Mouse (Mus musculus): ENCODE data around the gene Pdk4.

Gene Pdk4

DNA sequence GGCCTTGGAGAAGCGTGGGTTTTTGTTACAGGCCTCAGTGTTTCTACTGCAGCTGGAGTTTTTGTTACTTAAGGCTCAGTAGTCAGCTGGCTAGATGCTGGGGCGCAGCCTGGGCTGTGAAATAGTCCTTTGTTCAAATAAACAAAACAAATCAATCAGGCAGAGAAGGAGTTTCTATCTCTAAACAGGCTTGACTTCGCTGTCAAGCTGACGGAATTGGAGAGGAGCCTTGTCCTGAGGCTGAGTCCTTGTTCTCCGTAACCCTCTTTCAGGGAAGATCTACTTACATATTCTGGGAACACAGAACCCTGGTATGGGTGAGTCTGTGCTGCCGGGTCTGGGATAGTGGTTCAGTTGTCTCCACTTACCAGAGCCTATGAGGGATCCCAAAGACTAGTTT is 48.6 kb downstream of the Pdk4 start:
- intact Hi-C loops (cut with DNase I): no loop called here

DNA sequence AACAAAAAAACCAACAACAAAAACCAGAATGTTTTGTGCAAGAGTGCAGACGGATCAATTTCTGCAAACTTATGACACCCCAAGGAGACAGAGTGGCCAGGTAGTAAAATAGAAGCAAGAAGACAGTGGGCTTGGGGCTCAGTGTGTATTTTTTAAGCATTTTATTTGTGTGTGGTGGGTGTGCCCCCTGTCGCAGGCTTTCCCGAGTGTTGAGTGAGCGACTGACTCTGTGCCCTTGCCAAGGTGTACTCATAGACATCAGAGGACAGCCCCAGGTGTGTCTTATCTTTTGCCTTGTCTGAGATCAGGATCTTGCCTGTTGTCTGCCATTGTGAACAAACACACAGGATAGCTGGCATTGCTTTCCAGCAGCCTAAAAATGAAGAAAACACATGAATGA is 49.1 kb downstream of the Pdk4 start:
- intact Hi-C loops (cut with DNase I): no loop called here

DNA sequence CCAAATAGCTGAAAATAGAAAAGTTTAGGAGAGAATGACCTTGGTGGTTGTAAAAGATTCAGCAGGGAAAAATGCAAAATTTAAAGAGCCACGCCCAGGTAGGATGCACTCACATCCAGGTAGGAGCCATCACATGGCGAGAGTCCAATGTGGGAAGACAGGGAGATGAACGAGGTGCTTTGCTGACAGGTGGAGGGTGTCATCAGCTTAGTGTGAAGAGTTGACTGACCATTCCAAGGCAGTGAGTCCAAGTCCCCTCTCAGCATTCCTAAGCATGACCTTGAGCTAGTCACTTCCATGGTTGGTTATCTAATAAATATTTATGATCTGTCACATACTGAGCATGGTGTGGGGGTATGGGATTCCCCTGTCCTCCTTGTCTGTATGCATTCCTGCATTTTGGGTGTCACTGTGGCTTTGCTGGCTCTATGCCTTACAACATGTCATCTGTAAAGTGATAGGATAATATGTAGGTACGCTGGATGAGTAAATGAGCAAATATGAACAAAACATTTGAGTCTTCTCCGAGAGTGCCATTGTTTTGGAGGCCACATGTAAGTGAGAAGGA is 51.7 kb downstream of the Pdk4 start:
- intact Hi-C loops (cut with DNase I): no loop called here

DNA sequence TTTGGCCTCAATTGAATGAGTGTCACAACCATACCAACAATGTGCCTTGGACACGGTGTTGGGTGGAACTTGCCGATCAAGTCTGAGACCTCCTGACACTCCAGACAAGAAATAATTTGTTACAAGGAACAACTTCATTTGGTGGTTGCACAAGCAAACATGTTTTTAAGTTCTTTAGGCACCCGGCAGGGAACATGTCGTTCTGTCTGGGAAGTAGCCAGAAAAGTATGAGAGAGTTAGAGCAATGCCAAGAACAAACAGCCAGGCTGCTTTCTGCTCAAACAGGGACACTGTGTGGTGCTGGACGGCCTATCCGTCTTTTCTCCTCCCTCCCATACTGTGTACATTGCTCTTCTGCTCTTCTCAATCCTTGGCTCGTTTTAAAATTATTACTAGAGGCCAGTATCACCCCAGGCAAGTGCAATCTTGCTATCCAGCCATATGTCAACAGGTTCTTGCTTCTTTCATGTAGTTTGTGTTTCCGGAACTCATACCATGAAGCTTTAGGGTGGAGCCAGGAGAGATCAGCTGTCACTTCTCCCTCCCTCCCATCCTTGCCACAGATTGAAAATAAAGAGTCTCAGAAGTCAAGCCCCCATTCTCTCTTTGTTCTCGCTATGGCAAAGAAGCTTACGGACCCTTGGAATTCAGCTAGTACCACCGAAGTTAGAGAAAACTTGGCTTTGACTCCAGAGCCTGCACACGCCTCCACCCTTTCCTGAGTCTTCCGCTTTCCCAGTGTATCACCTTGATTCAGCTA is 52.8 kb downstream of the Pdk4 start:
- intact Hi-C loops (cut with DNase I): no loop called here

DNA sequence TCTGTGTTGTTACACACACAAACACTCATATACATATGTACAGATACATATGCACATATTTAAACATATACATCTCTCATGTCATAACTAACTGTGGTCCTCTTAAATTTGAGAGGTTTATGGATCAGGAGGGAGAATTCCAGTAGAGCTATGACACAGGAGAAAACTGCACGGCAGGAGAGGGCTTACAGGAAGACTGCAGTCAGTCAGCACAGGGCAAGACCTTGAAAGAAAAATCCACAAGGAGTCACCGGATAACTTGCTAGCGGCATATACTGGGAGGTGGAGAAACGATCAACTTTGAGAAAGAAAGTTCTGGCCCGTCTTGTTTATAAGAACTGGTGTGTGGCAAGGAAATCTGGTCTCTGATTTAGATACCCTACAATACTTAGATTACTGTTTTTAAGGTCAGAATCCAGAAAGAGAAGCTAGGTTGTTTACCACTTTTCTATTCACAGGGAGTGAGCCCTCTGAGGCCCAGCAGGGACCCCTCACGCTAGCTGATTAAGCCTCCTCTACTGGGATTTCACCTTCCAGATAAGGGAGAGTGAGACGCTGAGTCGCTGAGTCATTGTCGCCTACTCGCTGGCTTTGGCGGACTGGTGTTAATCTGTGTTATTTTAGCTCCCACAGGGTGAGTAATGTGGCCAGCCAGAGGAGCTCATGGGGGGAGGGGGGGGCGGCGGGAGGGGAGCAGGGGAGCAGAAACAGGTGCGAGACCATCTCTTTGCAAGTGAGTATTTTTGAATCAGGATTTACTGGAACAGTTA is 53.6 kb downstream of the Pdk4 start:
- intact Hi-C loops (cut with DNase I): no loop called here

DNA sequence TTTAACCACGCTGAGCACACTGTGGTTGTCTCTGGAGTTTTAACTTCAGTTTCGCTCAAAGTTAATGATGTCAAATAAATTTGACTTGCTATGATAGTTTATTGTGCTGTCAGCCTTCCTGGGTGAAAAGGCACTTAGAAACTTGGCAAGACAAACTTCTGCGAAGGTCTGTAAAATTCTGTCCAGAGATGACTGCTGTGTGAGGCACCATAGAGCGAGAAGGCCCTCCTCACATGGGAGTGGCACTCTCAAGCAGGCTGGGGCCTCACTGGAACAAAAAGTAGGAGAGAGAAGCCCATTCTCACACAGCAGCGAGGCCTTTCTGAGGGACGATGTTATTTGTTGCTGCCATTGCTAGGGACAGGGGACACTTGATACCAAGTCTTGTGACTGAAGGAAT is 54.9 kb downstream of the Pdk4 start:
- intact Hi-C loops (cut with DNase I): no loop called here

DNA sequence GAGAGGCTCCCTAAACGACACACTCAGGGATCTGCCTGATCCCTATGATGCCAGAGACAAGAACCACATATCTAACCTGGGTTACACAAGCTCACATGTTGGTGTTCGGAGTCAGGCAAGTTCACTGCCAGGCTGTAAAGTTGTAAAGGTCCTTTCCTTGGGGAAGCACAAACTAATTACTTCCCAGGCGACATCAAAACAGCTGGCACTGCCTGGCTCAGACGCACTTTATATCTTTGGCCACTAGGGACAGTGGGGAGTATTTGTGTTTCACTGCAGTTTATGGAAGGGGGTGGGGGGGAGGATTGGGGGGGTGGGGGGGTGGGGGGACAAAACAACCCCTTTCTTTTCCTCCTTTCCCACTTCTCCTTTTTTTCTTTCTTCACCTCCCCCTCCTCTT is 58.4 kb downstream of the Pdk4 start:
- intact Hi-C loops (cut with DNase I): no loop called here

DNA sequence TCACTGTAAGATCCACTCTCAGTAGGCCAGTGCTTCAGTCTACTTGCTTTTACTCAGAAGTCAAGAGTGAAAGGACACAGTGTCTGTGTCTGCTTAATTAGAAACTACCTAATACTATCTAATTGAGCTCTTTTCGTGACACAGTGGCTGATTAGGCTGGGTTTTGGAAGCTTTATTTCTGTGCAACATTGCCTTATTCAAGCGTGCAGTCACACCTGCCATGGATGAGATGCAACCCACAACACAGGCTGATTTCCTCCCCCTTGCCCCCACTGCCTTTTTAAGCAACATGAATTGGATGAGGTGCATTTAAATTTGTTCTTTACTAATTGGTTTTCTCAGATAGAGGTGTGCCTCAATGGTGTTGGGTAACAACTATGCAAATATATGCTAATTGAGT is 62.2 kb downstream of the Pdk4 start:
- intact Hi-C loops (cut with DNase I): no loop called here

All from adrenal gland (tissue).